Mouse (Mus musculus): ENCODE data around the gene Marveld3. TPM values are rescaled to one million over a fixed set of nuclear protein-coding genes. Genes with fewer than 3 reads are reported as not detected.

Gene Marveld3
- total RNA-seq, 2 experiments from 2014 or later: 0.18 to 0.27 TPM

- DNase-seq (ENCODE audit: low spot score in 2 of 2): no peak
Observed at GRCm38 (mm10) chr8:109904928-109905668, 56.9 kb downstream of the Marveld3 start.

- DNase-seq (ENCODE audit: low spot score in 2 of 2): no peak
Observed at GRCm38 (mm10) chr8:109903909-109904469, 58.0 kb downstream of the Marveld3 start.

GRCm38 (mm10) chr8:109902379-109902778 is 59.6 kb downstream of the Marveld3 start:
- DNase-seq (ENCODE audit: low spot score in 2 of 2): no peak

Other genes starting within 250 kb of the Marveld3 start
- gene Atxn1l, start 224.5 kb downstream of the Marveld3 start, total RNA-seq (2021): 10 to 100 TPM; 35.7 to 36.7 TPM
- gene Ap1g1, start 183.6 kb downstream of the Marveld3 start, total RNA-seq (2021): 10 to 100 TPM; 46.7 to 51.7 TPM
- 1 to 10 TPM; 7.6 to 7.7 TPM for gene Phlpp2, start 93.7 kb downstream of the Marveld3 start, total RNA-seq (2021)
- gene Tat, start 28.2 kb upstream of the Marveld3 start, total RNA-seq (2021): under 1 TPM; 0.12 to 0.21 TPM
- gene Chst4, start 77.5 kb upstream of the Marveld3 start, total RNA-seq (2021): not detected
- gene Zfp612, start 117.5 kb upstream of the Marveld3 start, total RNA-seq (2021): 1 to 10 TPM; 6.1 to 6.5 TPM
- not detected for gene Gm21964, start 139.0 kb upstream of the Marveld3 start, total RNA-seq (2021)
- gene Gm17720, start 140.6 kb upstream of the Marveld3 start, total RNA-seq (2021): not detected
- gene Calb2, start 206.0 kb upstream of the Marveld3 start, total RNA-seq (2021): under 1 TPM; 0.32 to 0.62 TPM

Measured in gastrocnemius, postnatal 4 days (tissue).